Mouse (Mus musculus): ENCODE results near the gene Bcap31.

DNA sequence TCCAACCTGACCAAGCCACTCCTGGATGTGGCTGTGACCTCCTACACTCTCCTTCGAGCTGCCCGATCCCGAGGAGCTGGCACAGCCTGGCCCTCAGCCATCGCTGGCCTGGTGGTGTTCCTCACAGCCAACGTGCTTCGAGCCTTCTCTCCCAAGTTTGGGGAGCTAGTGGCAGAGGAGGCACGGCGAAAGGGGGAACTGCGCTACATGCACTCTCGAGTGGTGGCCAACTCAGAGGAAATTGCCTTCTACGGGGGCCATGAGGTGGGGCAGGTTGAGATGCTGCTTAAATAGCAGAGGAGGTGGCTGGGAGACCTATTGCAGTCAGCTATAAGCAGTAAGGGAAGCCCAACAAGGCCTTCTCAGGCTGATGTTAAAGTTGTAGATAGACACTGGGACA lies 1.7 kb upstream of the Bcap31 start:
- TF ChIP-seq GATA1 (IDR thresholded peaks at IDR 0.05; ENCODE audit: low read length) (no peak), TAL1 (IDR thresholded peaks at IDR 0.05; ENCODE audit: low read length) (no peak)

Measured in erythroblast, embryonic 14.5 days (primary cell).